Mouse (Mus musculus): ENCODE measurements around the gene Tmem97. TPM values are rescaled to one million over a fixed set of nuclear protein-coding genes. Genes with fewer than 3 reads are reported as not detected.

Tmem97 gene
- polyA plus RNA-seq, 1 experiment from 2014 or later, result 47.3 TPM

GRCm38 (mm10) chr11:78571854-78572253 is 21.3 kb upstream of the Tmem97 start:
- Histone ChIP-seq H3K9me3 (replicated peaks) (no peaks in the 10 kb centered on the region), H3K36me3 (peaks cover 53% of the 10 kb centered on the region), H3K4me3 (no peak overlapping the region), H3K4me2 (replicated peaks) (no peak overlapping the region), H3K27ac (no peak overlapping the region), H3K9ac (no peak overlapping the region), H3K4me1 (no peaks in the 10 kb centered on the region), H3K27me3 (no peaks in the 10 kb centered on the region)
- 94% methylated on average over 6 of the region's 6 CpGs for WGBS
- ATAC-seq (ENCODE audit: low FRiP score), result no peak

GRCm38 (mm10) chr11:78571441-78571840 is 20.9 kb upstream of the Tmem97 start:
- Histone ChIP-seq H3K9ac (no peak overlapping the region), H3K4me3 (no peak overlapping the region), H3K9me3 (replicated peaks) (no peaks in the 10 kb centered on the region), H3K27me3 (no peaks in the 10 kb centered on the region), H3K27ac (no peak overlapping the region), H3K4me1 (no peaks in the 10 kb centered on the region), H3K4me2 (replicated peaks) (no peak overlapping the region), H3K36me3 (peaks cover 53% of the 10 kb centered on the region)
- ATAC-seq (ENCODE audit: low FRiP score), result no peak
- WGBS, result 95% methylated on average over 8 of the region's 8 CpGs

GRCm38 (mm10) chr11:78569806-78570205 is 19.2 kb upstream of the Tmem97 start:
- Histone ChIP-seq H3K9ac (no peak overlapping the region), H3K4me2 (replicated peaks) (no peak overlapping the region), H3K4me1 (no peaks in the 10 kb centered on the region), H3K36me3 (peaks cover 50% of the 10 kb centered on the region), H3K27me3 (no peaks in the 10 kb centered on the region), H3K27ac (no peak overlapping the region), H3K9me3 (replicated peaks) (no peaks in the 10 kb centered on the region), H3K4me3 (no peak overlapping the region)
- 69% methylated on average over 3 of the region's 3 CpGs for WGBS
- no peak for ATAC-seq (ENCODE audit: low FRiP score)

- Histone ChIP-seq H3K27me3 (no peaks in the 10 kb centered on the region), H3K4me3 (no peak overlapping the region), H3K9me3 (replicated peaks) (no peaks in the 10 kb centered on the region), H3K36me3 (peaks cover 45% of the 10 kb centered on the region), H3K4me1 (no peaks in the 10 kb centered on the region), H3K9ac (no peak overlapping the region), H3K4me2 (replicated peaks) (no peak overlapping the region), H3K27ac (no peak overlapping the region)
- ATAC-seq (ENCODE audit: low FRiP score), result no peak
- WGBS, result 91% methylated on average over 10 of the region's 10 CpGs
Measured at GRCm38 (mm10) chr11:78568827-78569226, 18.2 kb upstream of the Tmem97 start.

- Histone ChIP-seq H3K9ac (no peak overlapping the region), H3K27me3 (no peaks in the 10 kb centered on the region), H3K4me2 (replicated peaks) (no peak overlapping the region), H3K27ac (no peak overlapping the region), H3K4me3 (no peak overlapping the region), H3K36me3 (peaks cover 45% of the 10 kb centered on the region), H3K4me1 (no peaks in the 10 kb centered on the region), H3K9me3 (replicated peaks) (no peaks in the 10 kb centered on the region)
- 93% methylated on average over 6 of the region's 6 CpGs for WGBS
- ATAC-seq (ENCODE audit: low FRiP score), result no peak
Measured at GRCm38 (mm10) chr11:78567614-78568013, 17.0 kb upstream of the Tmem97 start.

- H3K27me3 ChIP-seq, result no peaks in the 10 kb centered on the region
- H3K9me3 ChIP-seq (replicated peaks), result no peaks in the 10 kb centered on the region
- H3K4me2 ChIP-seq (replicated peaks), result no peak overlapping the region
- 80% methylated on average over 6 of the region's 6 CpGs for WGBS
- peaks cover 37% of the 10 kb centered on the region for H3K36me3 ChIP-seq
- H3K9ac ChIP-seq, result no peak overlapping the region
- no peak overlapping the region for H3K27ac ChIP-seq
- no peak overlapping the region for H3K4me3 ChIP-seq
- H3K4me1 ChIP-seq, result no peaks in the 10 kb centered on the region
- ATAC-seq (ENCODE audit: low FRiP score), result no peak
Measured at GRCm38 (mm10) chr11:78566775-78567174, 16.2 kb upstream of the Tmem97 start.

GRCm38 (mm10) chr11:78560447-78560846 is 9.9 kb upstream of the Tmem97 start:
- no peaks in the 10 kb centered on the region; the same call in 1 of the 2 replicates for H3K4me1 ChIP-seq
- H3K4me3 ChIP-seq, result no peak overlapping the region
- no peaks in the 10 kb centered on the region for H3K27me3 ChIP-seq
- H3K9me3 ChIP-seq (replicated peaks), result no peaks in the 10 kb centered on the region
- 0 out of 2 replicates have a peak, but pooled peaks have one; percentile 61 for ATAC-seq (ENCODE audit: low FRiP score)
- H3K36me3 ChIP-seq, result 0 out of 2 replicates have a peak, but pooled peaks cover 6% of the 10 kb centered on the region
- no peak overlapping the region for H3K4me2 ChIP-seq (replicated peaks)
- no peak overlapping the region for H3K9ac ChIP-seq
- no peak overlapping the region for H3K27ac ChIP-seq
- WGBS, result 16% methylated on average over 4 of the region's 4 CpGs

- H3K9ac ChIP-seq, result no peak overlapping the region
Measured at GRCm38 (mm10) chr11:78557241-78557640, 6.7 kb upstream of the Tmem97 start.

GRCm38 (mm10) chr11:78556070-78556469 is 5.5 kb upstream of the Tmem97 start:
- Histone ChIP-seq H3K27me3 (no peaks in the 10 kb centered on the region), H3K27ac (no peak overlapping the region), H3K4me1 (peaks cover 2% of the 10 kb centered on the region), H3K4me2 (replicated peaks) (no peak overlapping the region), H3K9me3 (replicated peaks) (peaks cover 5% of the 10 kb centered on the region; the same call in 1 of the 2 replicates), H3K9ac (no peak overlapping the region), H3K4me3 (no peak overlapping the region), H3K36me3 (no peaks in the 10 kb centered on the region)
- ATAC-seq (ENCODE audit: low FRiP score), result no peak
- 85% methylated on average over 4 of the region's 4 CpGs for WGBS

More at GRCm38 (mm10) chr11:78557241-78557640, 6.7 kb upstream of the Tmem97 start:
- peaks cover 5% of the 10 kb centered on the region; the same call in 1 of the 2 replicates for H3K9me3 ChIP-seq (replicated peaks)
- H3K36me3 ChIP-seq, result no peaks in the 10 kb centered on the region
- H3K27ac ChIP-seq, result peak overlapping the region; percentile 62; the same call in 1 of the 2 replicates
- H3K4me3 ChIP-seq, result no peak overlapping the region
- H3K4me1 ChIP-seq, result no peaks in the 10 kb centered on the region; the same call in 1 of the 2 replicates
- 54% methylated on average over 8 of the region's 8 CpGs for WGBS
- no peak overlapping the region for H3K4me2 ChIP-seq (replicated peaks)
- ATAC-seq (ENCODE audit: low FRiP score), result no peak
- H3K27me3 ChIP-seq, result no peaks in the 10 kb centered on the region

- Histone ChIP-seq H3K4me2 (replicated peaks) (no peak overlapping the region), H3K4me1 (peaks cover 3% of the 10 kb centered on the region), H3K4me3 (no peak overlapping the region), H3K9me3 (replicated peaks) (peaks cover 5% of the 10 kb centered on the region; the same call in 1 of the 2 replicates), H3K27ac (no peak overlapping the region), H3K27me3 (no peaks in the 10 kb centered on the region), H3K36me3 (no peaks in the 10 kb centered on the region), H3K9ac (no peak overlapping the region)
- ATAC-seq (ENCODE audit: low FRiP score), result no peak
- WGBS, result 82% methylated on average over 3 of the region's 3 CpGs
Measured at GRCm38 (mm10) chr11:78555623-78556022, 5.0 kb upstream of the Tmem97 start.

- peak overlapping the region; percentile 81 for H3K27ac ChIP-seq
- H3K4me3 ChIP-seq, result peak overlapping the region; percentile 56
- H3K4me1 ChIP-seq, result peaks cover 24% of the 10 kb centered on the region
- H3K4me2 ChIP-seq (replicated peaks), result peak overlapping the region; percentile 79
- H3K9me3 ChIP-seq (replicated peaks), result peaks cover 5% of the 10 kb centered on the region; the same call in 1 of the 2 replicates
- 38% methylated on average over 6 of the region's 6 CpGs for WGBS
- H3K36me3 ChIP-seq, result no peaks in the 10 kb centered on the region
- H3K9ac ChIP-seq, result peak overlapping the region; percentile 53
- ATAC-seq (ENCODE audit: low FRiP score), result peak; percentile 58
- no peaks in the 10 kb centered on the region for H3K27me3 ChIP-seq
Measured at GRCm38 (mm10) chr11:78551059-78551398, 452 bp upstream of the Tmem97 start.

GRCm38 (mm10) chr11:78549491-78549987 is 1.0 kb downstream of the Tmem97 start:
- Histone ChIP-seq H3K9ac (peak overlapping the region; percentile 65; the same call in 1 of the 2 replicates), H3K9me3 (replicated peaks) (peaks cover 5% of the 10 kb centered on the region; the same call in 1 of the 2 replicates), H3K4me3 (peak overlapping the region; percentile 56), H3K36me3 (peaks cover 4% of the 10 kb centered on the region; the same call in 1 of the 2 replicates), H3K27me3 (no peaks in the 10 kb centered on the region), H3K27ac (no peak overlapping the region), H3K4me1 (peaks cover 24% of the 10 kb centered on the region), H3K4me2 (replicated peaks) (peak overlapping the region; percentile 79)
- WGBS, result 21% methylated on average over 5 of the region's 5 CpGs
- no peak for ATAC-seq (ENCODE audit: low FRiP score)

All from hindbrain, embryonic 12.5 days (tissue).